Mouse (Mus musculus) midbrain, embryonic 13.5 days (tissue): ENCODE results near the gene Pds5b. TPM values are rescaled to one million over a fixed set of nuclear protein-coding genes. Genes with fewer than 3 reads are reported as not detected.
"Not testable (repeated sequence)": the region's sequence is repeated elsewhere in the genome, so short reads cannot be mapped to it uniquely, and the experiment has no call there.

ENCODE experiments used
- ATAC-seq: fragments of 200-750 bp; cut with Nextera tagmentation; 2 replicates; pipeline ENCODE4 v1.8.0; 2017; ENCODE audit warnings: mild to moderate bottlenecking, moderate TSS enrichment, moderate library complexity
- H3K27ac ChIP-seq: fragments of 300-500 bp; sonication (generic); 2 replicates; pipeline ENCODE4 v1.5.1; 2015; ENCODE audit warnings: inconsistent platforms, mild to moderate bottlenecking, moderate library complexity
- H3K27me3 ChIP-seq: fragments of 300-500 bp; sonication (generic); 2 replicates; pipeline ENCODE4 v1.6.1; 2015; ENCODE audit warnings: mild to moderate bottlenecking, inconsistent platforms
- H3K36me3 ChIP-seq: fragments of 300-500 bp; sonication (generic); 2 replicates; pipeline ENCODE4 v1.6.1; 2015; ENCODE audit warnings: mild to moderate bottlenecking, inconsistent platforms
- H3K4me1 ChIP-seq: fragments of 300-500 bp; sonication (generic); replicated peaks from 2 replicates; pipeline ENCODE4 v1.6.1; 2015; ENCODE audit warnings: inconsistent platforms
- H3K4me2 ChIP-seq: fragments of 300-500 bp; sonication (generic); replicated peaks from 2 replicates; pipeline ENCODE4 v1.6.1; 2015; ENCODE audit warnings: moderate library complexity, mild to moderate bottlenecking, inconsistent platforms
- H3K4me3 ChIP-seq: fragments of 300-500 bp; sonication (generic); replicated peaks from 2 replicates; pipeline ENCODE4 v1.5.1; 2015; ENCODE audit warnings: mild to moderate bottlenecking, inconsistent platforms
- H3K9ac ChIP-seq: fragments of 300-500 bp; sonication (generic); replicated peaks from 2 replicates; pipeline ENCODE4 v1.6.1; 2015; ENCODE audit warnings: mild to moderate bottlenecking, inconsistent platforms
- H3K9me3 ChIP-seq: fragments of 300-500 bp; sonication (generic); 2 replicates; pipeline ENCODE4 v1.6.1; 2016; ENCODE audit warnings: mild to moderate bottlenecking, inconsistent platforms
- WGBS: fragments of 180-500 bp; shearing (Covaris S2); methylation state at CpG from one replicate; pipeline ENCODE4 v1.1.7; 2015; 5-methylcytosine and 5-hydroxymethylcytosine counted together
- polyA plus RNA-seq: library from polyadenylated mRNA; unstranded; fragments of >200 nt; fragmentation: Nextera tagmentation; extraction: Ambion mirVana; gene quantifications from 2 replicates; pipeline ENCODE4 v1.2.1, GENCODE M21; 2015

Pds5b gene
- polyA plus RNA-seq, 1 experiment from 2014 or later = 34.1 TPM

GRCm38 (mm10) chr5:150836782-150837181 is 163.2 kb downstream of the Pds5b start:
- H3K36me3 ChIP-seq = no peaks in the 10 kb centered on the region
- ATAC-seq = no peak
- H3K27ac ChIP-seq = no peak overlapping the region
- no peak overlapping the region for H3K4me3 ChIP-seq
- H3K9me3 ChIP-seq = peaks cover 4% of the 10 kb centered on the region
- peaks cover 13% of the 10 kb centered on the region for H3K4me1 ChIP-seq
- H3K4me2 ChIP-seq = no peak overlapping the region
- 91% methylated on average over 8 of the region's 8 CpGs for WGBS
- no peak overlapping the region for H3K9ac ChIP-seq
- H3K27me3 ChIP-seq = no peaks in the 10 kb centered on the region

- ATAC-seq = peak; percentile 95
- H3K27ac ChIP-seq = no peak overlapping the region
- H3K4me2 ChIP-seq = no peak overlapping the region
- no peak overlapping the region for H3K4me3 ChIP-seq
- no peak overlapping the region for H3K9ac ChIP-seq
- H3K27me3 ChIP-seq = no peaks in the 10 kb centered on the region
- 45% methylated on average over 11 of the region's 11 CpGs for WGBS
- peaks cover 4% of the 10 kb centered on the region for H3K9me3 ChIP-seq
- H3K36me3 ChIP-seq = no peaks in the 10 kb centered on the region
- peaks cover 13% of the 10 kb centered on the region for H3K4me1 ChIP-seq
Observed at GRCm38 (mm10) chr5:150839688-150840541, 166.4 kb downstream of the Pds5b start.

- Histone ChIP-seq H3K9me3 (peaks cover 4% of the 10 kb centered on the region), H3K36me3 (no peaks in the 10 kb centered on the region), H3K4me1 (peaks cover 13% of the 10 kb centered on the region), H3K4me3 (no peak overlapping the region), H3K27me3 (no peaks in the 10 kb centered on the region), H3K9ac (no peak overlapping the region), H3K27ac (no peak overlapping the region), H3K4me2 (no peak overlapping the region)
- 76% methylated on average over 11 of the region's 11 CpGs for WGBS
- no peak for ATAC-seq
Observed at GRCm38 (mm10) chr5:150840596-150840995, 167.1 kb downstream of the Pds5b start.

GRCm38 (mm10) chr5:150845961-150846360 is 172.4 kb downstream of the Pds5b start:
- Histone ChIP-seq H3K9me3 (no peaks in the 10 kb centered on the region), H3K4me2 (no peak overlapping the region), H3K27ac (no peak overlapping the region), H3K27me3 (no peaks in the 10 kb centered on the region), H3K36me3 (no peaks in the 10 kb centered on the region), H3K9ac (no peak overlapping the region), H3K4me1 (no peaks in the 10 kb centered on the region), H3K4me3 (no peak overlapping the region)
- no peak for ATAC-seq
- WGBS = 97% methylated on average over 6 of the region's 6 CpGs

GRCm38 (mm10) chr5:150850821-150851220 is 177.3 kb downstream of the Pds5b start:
- no peaks in the 10 kb centered on the region for H3K9me3 ChIP-seq
- ATAC-seq = no peak
- H3K4me1 ChIP-seq = no peaks in the 10 kb centered on the region
- H3K9ac ChIP-seq = no peak overlapping the region
- H3K27ac ChIP-seq = no peak overlapping the region
- H3K27me3 ChIP-seq = no peaks in the 10 kb centered on the region
- no peak overlapping the region for H3K4me3 ChIP-seq
- no peaks in the 10 kb centered on the region for H3K36me3 ChIP-seq
- H3K4me2 ChIP-seq = no peak overlapping the region
- 75% methylated on average over 2 of the region's 2 CpGs for WGBS

DNA sequence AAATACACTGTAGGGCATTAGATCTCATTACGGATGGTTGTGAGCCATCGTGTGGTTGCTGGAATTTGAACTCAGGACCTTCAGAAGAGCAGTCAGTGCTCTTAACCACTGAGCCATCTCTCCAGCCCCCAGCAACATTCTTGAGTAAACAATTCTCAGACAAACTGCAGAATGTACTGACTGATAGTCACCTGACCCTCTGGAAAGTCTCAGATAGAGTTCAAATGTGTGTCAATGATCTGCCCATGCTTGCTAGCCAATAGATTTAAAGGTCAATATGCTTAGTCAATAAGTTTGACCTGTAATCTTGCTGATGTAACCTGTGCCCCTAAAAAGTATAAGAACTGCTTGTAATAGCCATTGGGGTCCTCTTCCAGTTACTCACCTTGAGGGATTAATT is 178.6 kb downstream of the Pds5b start:
- not testable (repeated sequence) for H3K4me1 ChIP-seq, H3K4me3 ChIP-seq, H3K9ac ChIP-seq, ATAC-seq, H3K9me3 ChIP-seq, H3K27me3 ChIP-seq, H3K4me2 ChIP-seq, H3K36me3 ChIP-seq, H3K27ac ChIP-seq
- 98% methylated on average over 2 of the region's 2 CpGs for WGBS

- Histone ChIP-seq H3K36me3 (no peaks in the 10 kb centered on the region), H3K4me2 (no peak overlapping the region), H3K4me3 (no peak overlapping the region), H3K4me1 (no peaks in the 10 kb centered on the region), H3K27ac (no peak overlapping the region), H3K9me3 (no peaks in the 10 kb centered on the region), H3K27me3 (no peaks in the 10 kb centered on the region), H3K9ac (no peak overlapping the region)
- 50% methylated on average over 1 of the region's 1 CpGs for WGBS
- ATAC-seq = no peak
Observed at GRCm38 (mm10) chr5:150854506-150854905, 181.0 kb downstream of the Pds5b start.

GRCm38 (mm10) chr5:150859642-150860194 is 186.2 kb downstream of the Pds5b start:
- no peak overlapping the region for H3K9ac ChIP-seq
- no peak overlapping the region for H3K4me3 ChIP-seq
- H3K4me1 ChIP-seq = peaks cover 2% of the 10 kb centered on the region; the same call in 1 of the 2 replicates
- WGBS = 56% methylated on average over 5 of the region's 5 CpGs
- no peak for ATAC-seq
- H3K36me3 ChIP-seq = no peaks in the 10 kb centered on the region
- H3K9me3 ChIP-seq = no peaks in the 10 kb centered on the region
- no peak overlapping the region for H3K4me2 ChIP-seq
- no peaks in the 10 kb centered on the region for H3K27me3 ChIP-seq
- no peak overlapping the region for H3K27ac ChIP-seq

Other genes starting within 250 kb of the Pds5b start
- not detected in 2 replicates for gene Zar1l, start 155.6 kb upstream of the Pds5b start, polyA plus RNA-seq
- gene Brca2, start 151.1 kb upstream of the Pds5b start, polyA plus RNA-seq = 17.4 and 18.0 TPM in 2 replicates
- gene N4bp2l1, start 76.6 kb upstream of the Pds5b start, polyA plus RNA-seq = 6.0 and 7.0 TPM in 2 replicates
- gene N4bp2l2, start 7.6 kb upstream of the Pds5b start, polyA plus RNA-seq = 32.9 and 38.1 TPM in 2 replicates